Mouse (Mus musculus): ENCODE results near the gene Mup15.
"Not testable (repeated sequence)": the region's sequence is repeated elsewhere in the genome, so short reads cannot be mapped to it uniquely, and the experiment has no call there.

Gene Mup15

GRCm38 (mm10) chr4:61439643-61440042 lies at the start of gene Mup15:
TSS of gene Mup15 (minus strand) at chr4:61439743.
- not testable (repeated sequence) for DNase-seq
